Mouse (Mus musculus): Measurements from ENCODE around the gene Slc35e3.
A peak's percentile ranks its signal among the peaks of the same experiment; 100 is the strongest.
"Not testable (repeated sequence)": the region's sequence is repeated elsewhere in the genome, so short reads cannot be mapped to it uniquely, and the experiment has no call there.

Gene Slc35e3

DNA sequence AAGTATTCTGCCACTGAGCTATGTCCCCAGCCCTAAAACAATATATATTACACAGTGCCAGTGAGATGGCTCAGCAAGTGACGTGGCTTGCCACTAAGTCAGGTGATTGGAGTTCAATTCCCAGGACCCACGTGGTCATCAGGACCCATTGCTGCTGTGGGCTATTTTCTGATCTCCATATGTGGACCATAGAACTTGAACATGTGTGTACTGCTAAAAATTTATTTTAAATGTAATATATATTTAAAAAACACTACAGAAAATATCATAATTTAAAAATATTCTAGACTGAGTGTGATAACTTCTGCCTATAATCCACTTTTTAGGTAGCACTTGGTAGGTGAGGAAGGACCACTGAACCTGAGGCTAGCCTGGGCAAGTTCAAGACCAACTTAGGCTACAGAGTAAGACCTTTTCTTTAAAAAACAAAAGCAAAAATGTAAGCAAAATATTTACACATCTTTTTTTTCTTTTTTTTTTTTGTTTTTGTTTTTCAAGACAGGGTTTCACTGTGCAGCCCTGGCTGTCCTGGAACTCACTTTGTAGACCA is 16.2 kb upstream of the Slc35e3 start:
- DNase-seq (ENCODE audit: low spot score in 2 of 2), result no peak

DNA sequence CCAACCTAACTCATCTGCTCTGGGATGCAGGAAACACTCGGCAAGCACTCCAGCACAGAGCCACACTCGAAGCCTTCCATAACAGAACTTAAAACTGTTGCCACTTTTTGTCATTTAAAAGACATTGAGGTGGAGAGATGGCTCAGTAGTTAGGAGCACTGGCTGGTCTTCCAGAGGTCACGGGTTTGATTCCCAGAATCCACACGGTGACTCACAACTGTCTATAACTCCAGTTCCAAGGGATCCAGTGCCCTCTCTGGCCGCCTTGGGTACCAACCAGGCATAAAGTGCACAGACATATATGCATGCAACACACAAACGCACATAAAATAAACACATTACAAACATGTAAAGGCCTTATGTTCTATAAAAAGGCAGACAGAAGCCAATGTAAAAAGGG is 15.4 kb upstream of the Slc35e3 start:
- no peak for DNase-seq (ENCODE audit: low spot score in 2 of 2)

DNA sequence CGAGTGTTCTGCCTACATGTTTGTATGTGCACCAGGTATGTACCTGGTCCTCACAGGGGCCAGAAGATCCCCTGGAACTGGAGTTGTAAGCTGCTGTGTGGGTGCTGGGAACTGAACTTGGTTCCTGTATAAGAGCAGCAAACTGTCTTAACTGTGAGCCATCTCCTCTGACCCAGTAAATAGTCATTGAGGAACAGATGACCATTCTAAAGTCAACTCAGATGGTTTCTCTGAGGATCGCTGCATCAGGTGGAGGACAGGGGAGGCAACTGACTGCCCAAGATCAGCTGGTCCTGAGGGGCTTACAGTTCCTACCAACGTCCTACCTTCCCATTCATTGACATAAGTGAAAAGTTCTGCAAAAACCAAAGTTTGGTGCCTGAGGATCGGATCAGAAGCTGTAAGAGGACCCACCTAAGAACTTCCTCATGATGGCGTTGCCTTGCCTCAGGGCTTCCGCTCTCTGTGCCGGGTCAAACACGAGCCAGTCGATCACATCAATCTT is 14.7 kb upstream of the Slc35e3 start:
- DNase-seq (ENCODE audit: low spot score in 2 of 2), result no peak

DNA sequence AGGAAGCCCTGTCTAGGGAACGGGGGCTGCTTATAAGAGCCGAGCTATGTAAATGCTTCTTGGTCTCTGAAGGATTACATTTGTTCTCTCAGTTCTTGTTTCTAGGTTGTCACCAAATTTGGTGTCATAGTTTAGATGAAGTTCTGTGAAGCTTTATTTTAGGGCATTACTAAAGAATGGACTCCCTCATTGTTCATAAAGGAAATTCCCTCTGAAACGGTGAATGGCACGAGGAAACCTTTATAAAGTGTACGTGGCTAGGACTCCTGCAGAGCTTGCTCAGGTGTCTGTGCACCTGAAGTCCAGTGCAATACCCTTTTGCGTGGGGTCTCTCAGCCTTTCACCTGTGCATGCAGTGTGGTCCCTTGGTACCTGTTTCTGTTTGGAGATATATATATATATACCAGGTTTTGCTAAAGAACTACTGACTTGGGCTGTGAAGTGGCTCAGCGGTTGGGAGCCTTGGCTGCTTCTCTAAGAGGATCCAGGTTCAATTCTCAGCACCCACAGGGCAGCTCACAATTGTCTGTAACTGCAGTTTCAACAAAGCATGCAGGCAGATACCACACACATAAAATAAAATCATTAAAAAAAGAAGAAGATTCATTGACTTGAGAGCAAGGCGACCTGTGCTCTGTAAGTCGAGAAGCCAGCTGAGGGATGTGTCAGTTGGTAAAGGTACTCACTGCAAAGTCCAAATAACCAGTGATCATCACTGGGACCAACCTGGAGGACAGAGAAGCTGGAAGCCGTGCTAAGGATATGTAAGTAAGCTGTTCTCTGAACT is 13.9 kb upstream of the Slc35e3 start:
- DNase-seq (ENCODE audit: low spot score in 2 of 2), result no peak

DNA sequence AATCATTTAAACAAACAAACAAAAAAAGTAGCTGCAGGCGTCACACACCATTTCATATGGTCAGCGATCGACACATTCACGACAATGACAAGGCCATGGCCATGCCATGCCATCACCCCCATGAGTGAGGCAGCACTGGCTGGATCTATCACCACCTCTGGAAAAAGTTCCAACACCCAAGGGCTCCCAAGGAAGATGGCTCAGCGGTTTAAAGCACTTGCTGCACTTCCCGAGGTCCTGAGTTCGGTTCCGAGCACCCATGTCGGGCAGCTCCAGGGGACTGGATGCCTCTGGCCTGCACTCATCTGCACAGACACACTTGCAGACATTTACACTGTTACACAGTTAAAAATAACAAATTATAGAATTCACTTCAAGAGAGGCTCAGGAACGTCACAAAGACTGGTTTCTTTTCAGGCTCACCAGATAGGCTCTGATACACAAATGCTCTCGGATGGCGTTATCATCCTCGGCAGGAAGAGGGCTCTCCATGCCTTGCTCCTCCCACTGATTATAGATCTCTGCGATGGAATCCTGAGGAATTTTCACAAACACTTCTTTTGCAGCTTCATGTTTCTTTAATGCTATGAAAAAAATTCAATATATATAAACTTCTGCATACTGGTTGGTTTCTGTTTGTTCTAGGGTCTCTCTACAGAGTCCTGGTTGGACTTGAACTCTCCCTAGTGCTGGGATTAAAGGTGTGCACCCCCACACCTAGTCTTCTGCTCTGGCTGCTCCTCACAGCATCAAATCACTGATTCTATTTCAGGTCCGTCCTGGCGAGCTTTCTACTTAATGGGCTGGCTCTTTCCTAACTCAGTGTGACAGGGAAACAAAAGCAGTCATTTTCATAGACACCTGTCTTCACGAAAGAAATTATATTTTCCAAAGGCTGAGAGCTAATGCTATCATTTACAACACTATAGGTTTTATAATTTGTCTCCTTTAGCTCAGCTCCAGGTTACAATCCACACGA is 12.9 kb upstream of the Slc35e3 start:
- no peak for DNase-seq (ENCODE audit: low spot score in 2 of 2)

DNA sequence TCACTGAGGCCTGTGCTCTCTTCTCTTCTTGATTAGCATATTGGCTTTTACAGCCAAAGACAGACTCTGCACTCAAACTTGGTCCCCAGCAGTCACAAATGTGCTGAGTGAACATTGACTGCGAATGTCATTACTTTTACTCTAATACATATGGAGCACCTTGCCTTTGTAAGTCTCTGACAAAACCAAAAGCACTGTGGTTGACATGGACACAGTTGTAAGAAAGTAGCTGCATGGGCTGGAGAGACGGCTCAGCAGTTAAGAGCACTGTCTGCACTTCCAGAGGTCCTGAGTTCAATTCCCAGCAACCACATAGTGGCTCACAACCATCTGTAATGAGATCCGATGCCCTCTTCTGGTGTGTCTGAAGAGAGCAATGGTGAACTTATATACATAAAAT is 12.2 kb upstream of the Slc35e3 start:
- DNase-seq (ENCODE audit: low spot score in 2 of 2), result not testable (repeated sequence)

DNA sequence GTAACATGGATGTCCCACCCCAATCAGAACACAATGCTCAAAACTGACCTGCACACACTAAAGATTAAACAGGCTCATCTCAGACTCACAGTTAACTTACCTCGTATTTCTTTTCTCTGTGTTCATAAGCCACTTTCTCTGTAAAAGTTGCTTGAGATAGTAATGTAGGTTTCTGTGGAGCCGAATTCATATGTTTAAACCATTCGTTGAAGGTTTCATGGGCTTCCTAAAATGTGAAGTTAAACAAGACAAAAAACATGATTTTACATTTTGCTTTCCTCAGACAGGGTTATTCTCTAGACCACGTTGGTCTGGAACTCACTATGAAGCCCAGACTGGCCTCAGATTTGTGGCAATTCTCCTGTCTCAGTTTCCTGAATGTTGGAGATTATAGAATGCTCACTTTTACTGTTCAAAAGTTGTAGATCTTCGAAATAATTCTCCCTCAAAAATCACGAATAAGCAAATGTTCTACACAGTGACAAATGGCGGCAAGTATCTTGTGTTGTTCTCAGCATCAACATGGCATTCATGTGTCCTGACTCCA is 11.7 kb upstream of the Slc35e3 start:
- DNase-seq (ENCODE audit: low spot score in 2 of 2), result no peak

DNA sequence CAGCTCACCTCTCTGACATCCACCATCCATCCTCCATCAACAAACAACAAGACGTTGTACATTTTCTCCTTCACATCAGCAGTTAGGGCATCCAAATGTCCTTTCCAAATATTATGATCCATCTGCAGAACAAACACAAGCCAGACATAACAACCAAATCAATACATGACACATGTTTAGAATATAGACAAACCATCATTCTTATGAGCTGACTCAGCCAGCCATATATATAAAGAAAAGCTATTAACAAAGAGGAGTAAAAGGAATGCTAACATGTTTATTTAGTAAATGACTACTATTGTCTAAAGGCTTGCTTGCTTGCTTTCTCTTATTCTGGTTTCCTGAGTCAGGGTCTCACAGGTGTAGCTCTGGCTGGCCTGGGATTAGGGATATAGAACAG is 11.1 kb upstream of the Slc35e3 start:
- no peak for DNase-seq (ENCODE audit: low spot score in 2 of 2)

DNA sequence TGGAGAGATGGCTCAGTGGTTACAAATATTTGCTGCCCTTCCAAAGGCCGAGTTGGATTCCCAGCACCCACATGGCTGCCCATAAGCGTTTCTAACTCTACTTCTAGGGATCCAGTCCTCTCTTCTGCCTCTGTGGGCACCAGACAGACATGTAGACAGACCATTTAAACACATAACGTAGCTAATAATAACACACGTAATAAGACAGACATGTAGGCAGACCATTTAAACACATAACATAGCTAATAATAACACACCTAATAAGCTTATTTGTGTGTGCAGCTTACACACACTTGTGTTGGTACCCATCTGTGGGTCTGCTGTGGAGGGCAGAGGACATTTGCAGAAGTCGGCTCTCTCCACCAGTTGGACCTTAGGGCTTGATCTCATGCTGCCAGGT is 10.6 kb upstream of the Slc35e3 start:
- no peak for DNase-seq (ENCODE audit: low spot score in 2 of 2)

DNA sequence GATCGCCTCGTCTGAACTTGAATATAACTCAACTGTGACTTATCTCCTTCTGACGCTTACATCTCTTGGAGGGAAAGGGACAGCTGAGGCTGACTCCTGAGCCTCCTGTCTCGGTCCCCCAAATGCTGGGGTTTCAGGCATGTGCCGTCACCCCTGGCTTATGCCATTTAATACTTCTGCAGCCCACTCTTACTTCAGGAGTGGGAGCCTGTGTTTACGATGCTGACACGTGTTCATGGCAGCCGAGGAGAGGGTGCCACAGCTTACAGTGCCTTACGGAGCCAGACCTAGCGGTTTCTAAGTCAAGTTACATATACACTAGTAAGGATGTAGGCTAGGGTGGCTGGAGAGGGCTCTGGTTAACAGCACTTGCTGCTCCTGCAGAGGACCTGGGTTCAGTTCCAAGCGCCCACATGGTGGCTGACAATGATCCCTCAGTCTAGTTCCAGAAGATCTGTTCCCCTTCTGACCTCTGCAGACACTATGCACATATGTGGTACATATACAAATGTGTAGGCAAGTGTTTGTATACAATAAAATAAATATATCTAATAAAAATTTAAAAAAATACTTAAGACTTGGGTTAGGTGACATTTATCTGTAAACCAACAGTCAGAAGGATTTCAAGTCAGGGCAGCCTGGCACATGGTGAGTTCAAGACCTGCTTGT is 9.8 kb upstream of the Slc35e3 start:
- no peak for DNase-seq (ENCODE audit: low spot score in 2 of 2)

DNA sequence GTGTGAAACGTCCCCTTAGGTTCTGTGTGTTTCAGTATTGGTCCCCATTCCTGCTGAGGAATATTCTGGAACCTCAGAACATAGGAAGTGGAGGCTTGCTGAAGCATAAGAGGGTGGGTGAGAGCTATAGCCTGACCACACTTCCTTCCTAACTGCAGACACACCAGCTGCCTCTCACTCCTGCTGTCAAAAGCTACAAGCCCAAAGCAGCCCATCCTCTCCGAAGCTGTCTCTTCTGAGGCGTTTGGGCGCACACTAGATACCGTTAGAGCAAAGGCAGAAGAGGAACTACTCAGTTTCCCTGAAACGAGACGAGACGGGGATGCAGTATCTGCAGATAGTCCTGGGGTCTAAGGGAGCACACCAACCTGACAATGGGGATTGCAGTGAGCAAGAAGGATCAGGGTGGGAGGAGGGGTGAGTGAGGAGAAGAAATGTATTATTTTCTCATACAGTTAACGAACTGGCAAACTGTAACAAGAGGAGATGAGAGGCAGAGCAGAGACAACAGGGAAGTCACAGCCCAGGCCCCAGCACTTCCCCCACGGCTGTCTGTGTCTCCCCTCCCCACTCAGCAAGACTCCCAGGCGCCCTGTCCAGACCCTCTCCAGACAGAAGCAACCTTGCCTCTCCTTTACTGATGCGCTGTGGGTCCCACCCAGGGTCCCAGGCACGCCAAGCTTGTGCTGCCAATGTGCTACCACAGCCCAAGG is 9.1 kb upstream of the Slc35e3 start:
- DNase-seq (ENCODE audit: low spot score in 2 of 2), result peak in 1 of 2 experiments; percentile 23

DNA sequence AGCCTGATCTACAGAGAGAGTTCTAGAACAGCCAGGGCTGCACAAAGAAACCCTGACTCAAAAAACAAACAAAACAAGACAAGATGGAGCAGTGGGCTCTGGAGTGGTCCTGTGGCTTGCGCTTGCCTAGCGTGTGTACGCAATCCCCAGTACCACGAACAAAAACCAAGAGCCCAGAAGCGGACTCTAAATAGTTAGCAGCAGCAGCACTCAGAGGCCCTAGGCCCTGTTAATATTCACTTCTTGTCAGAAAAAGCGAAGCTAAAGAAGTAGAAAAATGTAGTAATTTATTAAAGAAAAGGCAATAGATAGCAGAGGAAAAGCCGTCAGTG is 8.4 kb upstream of the Slc35e3 start:
- no peak for DNase-seq (ENCODE audit: low spot score in 2 of 2)

DNA sequence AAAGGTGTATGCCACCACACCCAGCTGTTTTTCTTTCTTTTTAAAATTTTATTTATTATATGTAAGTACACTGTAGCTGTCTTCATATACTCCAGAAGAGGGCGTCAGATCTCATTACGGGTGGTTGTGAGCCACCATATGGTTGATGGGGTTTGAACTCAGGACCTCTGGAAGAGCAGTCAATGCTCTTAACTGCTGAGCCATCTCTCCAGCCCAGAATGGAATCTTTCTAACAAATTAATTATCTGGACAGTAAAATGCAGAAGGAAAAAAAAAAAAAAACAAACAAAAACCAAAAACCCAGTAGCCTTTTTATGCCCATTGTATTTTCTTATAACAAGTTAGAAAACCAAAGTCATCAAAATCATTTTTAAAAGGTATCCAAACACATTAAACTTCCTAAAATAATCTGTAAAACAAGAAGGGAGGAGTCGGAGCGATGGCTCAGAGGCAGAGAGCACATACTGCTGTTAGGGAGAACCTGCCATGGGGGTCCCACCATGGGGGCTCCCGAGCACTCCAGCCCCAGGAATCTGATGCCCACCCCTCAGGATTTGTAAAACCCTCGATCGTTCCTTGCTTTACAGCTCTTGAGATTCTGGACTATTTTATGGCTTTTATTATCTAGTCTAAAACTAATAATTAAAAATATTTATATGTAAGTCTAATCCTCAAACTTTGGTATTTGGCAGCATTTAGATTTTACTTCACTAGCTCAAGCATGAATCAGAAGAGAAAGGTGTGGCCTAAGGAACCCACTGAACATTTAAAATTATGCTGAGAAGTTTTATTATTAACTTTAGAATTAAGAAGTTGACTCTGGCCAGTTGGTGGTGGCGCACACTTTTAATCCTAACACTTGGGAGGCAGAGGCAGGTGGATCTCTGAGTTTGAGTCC is 7.8 kb upstream of the Slc35e3 start:
- DNase-seq (ENCODE audit: low spot score in 2 of 2), result no peak

DNA sequence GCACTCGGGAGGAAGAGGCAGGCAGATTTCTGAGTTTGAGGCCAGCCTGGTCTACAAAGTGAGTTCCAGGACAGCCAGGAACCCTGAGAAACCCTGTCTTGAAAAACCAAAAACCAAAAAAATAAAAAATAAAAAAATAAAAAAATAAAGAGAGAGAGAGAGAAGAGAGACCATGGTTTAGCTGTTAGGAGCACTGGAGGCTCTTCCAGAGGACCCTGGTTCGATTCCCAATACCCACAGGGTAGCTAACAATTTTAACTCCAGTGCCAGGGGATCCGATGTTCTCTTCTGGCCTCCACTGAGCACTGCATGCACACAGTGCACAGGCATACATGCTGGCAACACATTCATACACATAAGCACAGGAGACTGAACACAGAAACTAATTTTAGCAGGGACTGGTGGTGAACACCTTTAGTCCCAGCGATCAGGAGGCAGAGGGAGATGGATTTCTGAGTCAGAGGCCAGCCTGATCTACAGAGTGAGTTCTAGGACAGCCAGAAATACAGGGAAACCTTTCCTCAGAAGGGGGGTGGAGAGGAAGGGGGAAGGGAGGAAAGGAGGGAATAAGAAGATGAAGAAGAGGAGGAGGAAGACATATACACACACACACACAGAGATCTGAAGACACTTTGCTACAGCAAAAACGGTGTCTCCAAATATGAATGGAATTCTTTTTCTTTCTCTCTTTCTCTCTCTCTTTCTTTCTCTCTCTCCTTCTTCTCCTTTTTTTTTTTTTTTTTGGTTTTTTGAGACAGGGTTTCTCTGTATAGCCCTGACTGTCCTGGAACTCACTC is 6.9 kb upstream of the Slc35e3 start:
- no peak for DNase-seq (ENCODE audit: low spot score in 2 of 2)

DNA sequence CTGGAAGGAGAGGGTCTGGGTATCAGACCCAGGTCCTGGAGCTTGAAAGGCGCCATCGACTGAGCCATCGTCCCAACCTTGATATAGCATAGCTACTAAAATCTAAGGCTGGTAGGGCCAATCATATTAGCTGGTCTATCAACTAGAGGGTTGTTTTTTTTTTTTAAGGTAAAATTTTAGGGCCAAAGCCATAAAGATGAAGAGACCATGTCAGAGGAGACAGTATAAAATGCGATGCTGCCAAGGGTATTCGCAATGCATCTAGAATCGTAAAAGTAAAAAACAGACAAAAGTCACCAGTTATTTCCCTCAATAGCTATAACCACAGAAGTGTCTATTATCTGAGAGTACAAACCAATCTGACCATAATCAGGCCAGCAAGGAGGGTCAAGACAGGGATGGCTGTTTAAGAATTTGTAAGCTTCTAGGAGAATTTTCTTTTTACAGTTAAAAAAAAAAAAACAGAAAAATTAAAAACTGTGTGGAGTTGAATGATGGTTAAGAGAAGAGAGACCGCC is 6.2 kb upstream of the Slc35e3 start:
- no peak for DNase-seq (ENCODE audit: low spot score in 2 of 2)

DNA sequence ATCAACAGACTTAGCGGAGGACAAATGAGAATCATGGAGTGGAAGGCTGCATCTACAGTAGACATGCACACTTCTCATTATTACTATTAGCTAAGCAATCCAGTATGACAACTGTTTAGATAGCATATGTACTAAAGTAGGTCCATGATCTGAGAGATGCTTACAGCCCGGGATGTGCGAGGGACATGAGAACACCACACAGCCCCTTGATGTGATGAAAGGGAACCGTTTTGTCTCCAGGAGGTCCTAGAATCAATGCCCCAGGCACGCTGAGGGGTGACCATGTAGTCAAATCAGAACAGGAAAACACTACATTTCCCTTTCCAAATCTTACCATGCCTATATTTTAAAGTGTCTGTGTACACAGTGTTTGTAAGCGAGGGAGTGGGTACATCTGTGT is 5.6 kb upstream of the Slc35e3 start:
- DNase-seq (ENCODE audit: low spot score in 2 of 2), result no peak

DNA sequence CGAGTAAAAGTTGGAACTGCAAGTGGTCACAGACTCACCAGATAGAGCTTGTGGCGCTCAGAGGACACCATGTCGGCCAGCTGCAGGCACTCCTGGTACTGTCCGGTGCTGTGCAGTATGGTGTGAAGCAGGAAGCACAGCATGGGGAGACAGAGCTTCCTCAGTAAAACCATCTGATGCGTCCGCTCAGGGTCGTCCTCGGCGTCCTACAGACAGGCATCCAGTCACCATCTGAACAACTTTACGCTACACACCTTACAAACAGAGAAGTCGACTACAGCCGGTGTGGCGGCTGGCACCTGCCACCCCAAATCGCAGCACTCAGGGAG is 5.1 kb upstream of the Slc35e3 start:
- no peak for DNase-seq (ENCODE audit: low spot score in 2 of 2)

DNA sequence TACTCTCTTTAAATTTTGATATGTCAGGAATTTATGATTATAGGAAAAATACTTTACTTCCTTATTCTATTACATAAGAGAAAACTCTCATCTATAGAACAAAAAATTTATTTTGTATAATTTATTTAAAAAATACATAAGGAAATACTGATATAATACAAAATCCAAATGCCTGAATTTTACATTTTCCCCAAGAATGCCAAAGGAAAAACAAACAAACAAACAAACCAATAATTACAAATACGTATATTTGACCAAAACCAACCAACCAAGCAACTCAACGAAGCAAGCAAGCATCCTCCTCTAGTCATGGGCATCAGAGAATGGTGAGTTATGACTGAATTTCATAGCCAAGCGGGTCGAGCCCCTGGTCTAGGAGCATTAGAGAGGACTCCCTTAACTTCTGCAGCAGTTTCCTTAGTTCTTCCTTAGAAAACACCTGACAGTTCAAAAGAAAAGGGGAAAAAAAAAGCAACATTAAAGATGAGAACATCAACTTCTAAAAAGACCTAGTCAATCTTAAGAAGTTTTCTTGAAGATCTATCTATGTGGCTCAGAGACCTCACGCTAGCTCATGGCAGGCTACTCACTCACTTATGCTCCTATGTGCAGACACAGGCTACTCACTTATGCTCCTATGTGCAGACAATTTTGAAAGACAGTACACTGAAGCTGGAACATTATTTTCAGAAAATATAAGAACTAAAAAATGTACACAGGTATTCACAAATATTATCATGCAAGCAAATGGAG is 4.5 kb upstream of the Slc35e3 start:
- DNase-seq (ENCODE audit: low spot score in 2 of 2), result no peak
